Mouse (Mus musculus): ENCODE data around the gene Foxp3. TPM values are rescaled to one million over a fixed set of nuclear protein-coding genes. Genes with fewer than 3 reads are reported as not detected.

Foxp3 gene
- polyA plus RNA-seq, 1 experiment from 2014 or later, result not detected

GRCm38 (mm10) chrX:7635101-7635500 is 61.7 kb downstream of the Foxp3 start:
- Histone ChIP-seq H3K36me3 (ENCODE audit: control insufficient read depth, insufficient read depth, low read length) (no peaks in the 10 kb centered on the region), H3K27me3 (ENCODE audit: control insufficient read depth, insufficient read depth, low read length) (no peaks in the 10 kb centered on the region), H3K27ac (replicated peaks) (no peak overlapping the region), H3K4me2 (replicated peaks; ENCODE audit: low read depth) (no peak overlapping the region), H3K4me1 (replicated peaks; ENCODE audit: control insufficient read depth, insufficient read depth) (no peaks in the 10 kb centered on the region), H3K9ac (ENCODE audit: low read length) (no peak overlapping the region), H3K4me3 (ENCODE audit: low read depth, low read length) (no peak overlapping the region), H3K9me3 (ENCODE audit: control insufficient read depth, low read length) (no peaks in the 10 kb centered on the region)
- no peak for DNase-seq (ENCODE audit: low spot score)
- no peak for ATAC-seq (ENCODE audit: low FRiP score, low TSS enrichment)
- TF ChIP-seq CTCF (IDR thresholded peaks at IDR 0.05; ENCODE audit: low read depth) (no peak), EP300 (optimal IDR thresholded peaks at IDR 0.05) (no peak)
- WGBS, result 65% methylated on average over 3 of the region's 3 CpGs

- TF ChIP-seq EP300 (optimal IDR thresholded peaks at IDR 0.05) (no peak), CTCF (IDR thresholded peaks at IDR 0.05; ENCODE audit: low read depth) (no peak)
- ATAC-seq (ENCODE audit: low FRiP score, low TSS enrichment), result peak; percentile 87
- Histone ChIP-seq H3K27ac (replicated peaks) (no peak within 1 kb of the TSS), H3K27me3 (ENCODE audit: control insufficient read depth, insufficient read depth, low read length) (no peaks in the 10 kb centered on the region), H3K36me3 (ENCODE audit: control insufficient read depth, insufficient read depth, low read length) (no peaks in the 10 kb centered on the region), H3K9me3 (ENCODE audit: control insufficient read depth, low read length) (no peaks in the 10 kb centered on the region), H3K4me3 (ENCODE audit: low read depth, low read length) (peak within 1 kb of the TSS; percentile 17), H3K4me2 (replicated peaks; ENCODE audit: low read depth) (peak within 1 kb of the TSS; percentile 44), H3K4me1 (replicated peaks; ENCODE audit: control insufficient read depth, insufficient read depth) (no peaks in the 10 kb centered on the region), H3K9ac (ENCODE audit: low read length) (no peak within 1 kb of the TSS)
- 12% methylated on average over 26 of the region's 42 CpGs for WGBS
- DNase-seq (ENCODE audit: low spot score), result peak; percentile 86
These were observed 65.1 kb downstream of the Foxp3 start, which contains the start of gene Syp for GRCm38 (mm10) chrX:7638401-7639091. TSS of gene Syp (plus strand) at chrX:7638471.

DNA sequence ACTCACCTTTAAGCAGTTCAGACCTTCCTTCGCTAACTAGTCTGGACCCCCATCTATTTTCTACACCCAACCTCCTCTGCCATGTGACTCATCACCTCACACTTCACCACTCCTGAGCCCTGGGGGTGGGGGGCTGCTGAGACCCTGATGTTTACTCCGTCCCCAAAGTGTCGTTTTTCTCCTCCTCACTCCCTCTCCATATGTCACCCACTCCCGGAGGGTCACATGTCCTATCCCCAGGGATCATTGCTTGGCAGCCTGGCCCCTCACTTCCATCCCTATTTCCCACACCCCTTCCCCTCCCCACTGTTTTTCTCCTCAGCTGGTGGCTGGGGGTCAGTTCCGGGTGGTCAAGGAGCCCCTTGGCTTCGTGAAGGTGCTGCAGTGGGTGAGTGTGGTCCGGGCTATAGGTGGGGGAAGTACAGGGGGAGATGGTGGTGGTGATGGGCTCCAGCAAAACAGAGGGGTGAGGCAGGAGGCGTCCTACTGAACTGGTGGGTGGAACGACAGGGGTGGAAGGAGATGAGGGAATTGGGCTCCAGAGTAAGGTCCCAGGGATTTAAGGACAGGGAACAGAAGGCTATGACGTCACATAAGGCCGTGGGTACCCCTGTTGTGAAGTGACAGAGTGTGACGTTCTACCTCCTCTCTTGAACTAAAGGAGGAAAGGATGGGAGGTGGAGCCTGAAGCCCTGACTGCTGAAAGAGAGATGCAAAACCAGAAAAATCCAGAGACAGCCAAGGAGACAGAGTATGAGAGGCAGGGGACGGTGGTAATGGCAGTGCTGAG is 66.3 kb downstream of the Foxp3 start:
- Histone ChIP-seq H3K4me2 (replicated peaks; ENCODE audit: low read depth) (no peak overlapping the region), H3K27ac (replicated peaks) (no peak overlapping the region), H3K4me1 (replicated peaks; ENCODE audit: control insufficient read depth, insufficient read depth) (no peaks in the 10 kb centered on the region), H3K36me3 (ENCODE audit: control insufficient read depth, insufficient read depth, low read length) (no peaks in the 10 kb centered on the region), H3K27me3 (ENCODE audit: control insufficient read depth, insufficient read depth, low read length) (no peaks in the 10 kb centered on the region), H3K4me3 (ENCODE audit: low read depth, low read length) (no peak overlapping the region), H3K9me3 (ENCODE audit: control insufficient read depth, low read length) (no peaks in the 10 kb centered on the region), H3K9ac (ENCODE audit: low read length) (no peak overlapping the region)
- no peak for TF ChIP-seq EP300 (optimal IDR thresholded peaks at IDR 0.05)
- no peak for TF ChIP-seq CTCF (IDR thresholded peaks at IDR 0.05; ENCODE audit: low read depth)
- ATAC-seq (ENCODE audit: low FRiP score, low TSS enrichment) (0 out of 2 replicates have a peak, but pooled peaks have one; percentile 13), DNase-seq (ENCODE audit: low spot score) (no peak)
- WGBS, result 27% methylated on average over 13 of the region's 13 CpGs

GRCm38 (mm10) chrX:7640785-7641184 is 67.3 kb downstream of the Foxp3 start:
- H3K4me2 ChIP-seq (replicated peaks; ENCODE audit: low read depth), result no peak overlapping the region
- H3K9ac ChIP-seq (ENCODE audit: low read length), result no peak overlapping the region
- H3K27me3 ChIP-seq (ENCODE audit: control insufficient read depth, insufficient read depth, low read length), result no peaks in the 10 kb centered on the region
- TF ChIP-seq CTCF (IDR thresholded peaks at IDR 0.05; ENCODE audit: low read depth) (no peak), EP300 (optimal IDR thresholded peaks at IDR 0.05) (no peak)
- ATAC-seq (ENCODE audit: low FRiP score, low TSS enrichment) (no peak), DNase-seq (ENCODE audit: low spot score) (no peak)
- no peak overlapping the region for H3K27ac ChIP-seq (replicated peaks)
- H3K4me3 ChIP-seq (ENCODE audit: low read depth, low read length), result no peak overlapping the region
- 43% methylated on average over 11 of the region's 12 CpGs for WGBS
- H3K36me3 ChIP-seq (ENCODE audit: control insufficient read depth, insufficient read depth, low read length), result no peaks in the 10 kb centered on the region
- H3K9me3 ChIP-seq (ENCODE audit: control insufficient read depth, low read length), result no peaks in the 10 kb centered on the region
- no peaks in the 10 kb centered on the region for H3K4me1 ChIP-seq (replicated peaks; ENCODE audit: control insufficient read depth, insufficient read depth)

Other genes starting within 250 kb of the Foxp3 start
- gene Usp27x, start 197.8 kb upstream of the Foxp3 start, polyA plus RNA-seq (2015; fragmentation: Nextera tagmentation; extraction: Ambion mirVana), result 0.41 and 0.46 TPM in 2 replicates
- 0.79 and 1.0 TPM in 2 replicates for gene Ppp1r3f, start 639 bp downstream of the Foxp3 start, polyA plus RNA-seq (2015; fragmentation: Nextera tagmentation; extraction: Ambion mirVana)
- gene Ccdc22, start 31.9 kb downstream of the Foxp3 start, polyA plus RNA-seq (2015; fragmentation: Nextera tagmentation; extraction: Ambion mirVana), result 13.8 and 14.0 TPM in 2 replicates
- not detected in 2 replicates for gene Cacna1f, start 33.4 kb downstream of the Foxp3 start, polyA plus RNA-seq (2015; fragmentation: Nextera tagmentation; extraction: Ambion mirVana)
- gene Syp, start 64.8 kb downstream of the Foxp3 start, polyA plus RNA-seq (2015; fragmentation: Nextera tagmentation; extraction: Ambion mirVana), result 6.5 and 6.8 TPM in 2 replicates
- 8.5 and 9.7 TPM in 2 replicates for gene Prickle3, start 83.6 kb downstream of the Foxp3 start, polyA plus RNA-seq (2015; fragmentation: Nextera tagmentation; extraction: Ambion mirVana)
- gene Plp2, start 97.7 kb downstream of the Foxp3 start, polyA plus RNA-seq (2015; fragmentation: Nextera tagmentation; extraction: Ambion mirVana), result 262 and 271 TPM in 2 replicates
- gene Magix, start 107.6 kb downstream of the Foxp3 start, polyA plus RNA-seq (2015; fragmentation: Nextera tagmentation; extraction: Ambion mirVana), result 0.95 and 1.3 TPM in 2 replicates
- gene Gpkow, start 123.5 kb downstream of the Foxp3 start, polyA plus RNA-seq (2015; fragmentation: Nextera tagmentation; extraction: Ambion mirVana), result 18.0 and 18.5 TPM in 2 replicates
- 30.3 and 33.6 TPM in 2 replicates for gene Wdr45, start 140.7 kb downstream of the Foxp3 start, polyA plus RNA-seq (2015; fragmentation: Nextera tagmentation; extraction: Ambion mirVana)
- not detected in 2 replicates for gene Gm45208, start 148.6 kb downstream of the Foxp3 start, polyA plus RNA-seq (2015; fragmentation: Nextera tagmentation; extraction: Ambion mirVana)
- 23.8 and 26.0 TPM in 2 replicates for gene Praf2, start 154.8 kb downstream of the Foxp3 start, polyA plus RNA-seq (2015; fragmentation: Nextera tagmentation; extraction: Ambion mirVana)
- gene Ccdc120, start 177.3 kb downstream of the Foxp3 start, polyA plus RNA-seq (2015; fragmentation: Nextera tagmentation; extraction: Ambion mirVana), result 21.5 and 23.0 TPM in 2 replicates
- gene Tfe3, start 188.9 kb downstream of the Foxp3 start, polyA plus RNA-seq (2015; fragmentation: Nextera tagmentation; extraction: Ambion mirVana), result 17.3 and 18.2 TPM in 2 replicates
- gene Gripap1, start 216.1 kb downstream of the Foxp3 start, polyA plus RNA-seq (2015; fragmentation: Nextera tagmentation; extraction: Ambion mirVana), result 20.0 and 20.9 TPM in 2 replicates
- gene Kcnd1, start 248.6 kb downstream of the Foxp3 start, polyA plus RNA-seq (2015; fragmentation: Nextera tagmentation; extraction: Ambion mirVana), result 0.42 and 0.92 TPM in 2 replicates